Mouse (Mus musculus): Measurements from ENCODE around the gene Zfp36l2. TPM values are rescaled to one million over a fixed set of nuclear protein-coding genes. Genes with fewer than 3 reads are reported as not detected.

The Zfp36l2 gene
- polyA plus RNA-seq, 1 experiment = 45.9 TPM

GRCm38 (mm10) chr17:84141691-84142090, 46.1 kb downstream of the Zfp36l2 start:
- no peaks in the 10 kb centered on the region for H3K79me2 ChIP-seq (ENCODE audit: control insufficient read depth, insufficient read depth)
- H3K4me2 ChIP-seq (ENCODE audit: low read depth) = no peak overlapping the region

DNA sequence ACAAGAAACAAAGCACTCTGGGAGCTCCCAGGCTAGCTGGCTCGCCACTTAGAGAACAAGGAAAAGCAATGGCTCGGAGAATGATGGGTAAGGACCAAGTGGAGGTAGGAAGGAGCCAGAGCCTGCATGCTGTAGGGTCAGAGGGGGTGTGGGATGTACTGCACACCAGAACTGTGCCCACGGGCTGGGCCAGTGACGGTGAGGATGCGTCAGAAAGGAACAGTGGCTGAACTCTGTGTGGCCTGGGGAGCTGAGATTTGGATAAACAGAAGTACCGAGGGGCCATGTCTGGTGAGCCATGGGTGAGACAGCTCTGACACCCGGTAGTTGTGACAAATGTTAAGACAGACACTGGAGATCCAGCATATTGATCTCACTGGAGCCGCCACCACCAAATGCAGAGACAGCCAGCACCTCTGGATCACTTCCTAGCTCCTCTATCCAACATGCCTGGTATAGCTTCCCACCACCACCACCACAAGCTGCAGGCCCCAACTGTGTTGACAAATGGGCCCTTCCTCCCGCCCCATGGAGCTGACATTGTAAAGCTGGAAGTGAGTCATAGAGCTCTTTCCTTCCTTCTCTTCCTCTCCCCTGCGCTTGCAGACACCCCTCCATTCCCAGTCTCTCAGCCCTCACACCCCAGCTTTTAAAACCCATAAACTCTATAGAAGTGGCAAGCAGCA, 46.8 kb downstream of the Zfp36l2 start:
- Histone ChIP-seq H3K79me2 (ENCODE audit: control insufficient read depth, insufficient read depth) (no peaks in the 10 kb centered on the region), H3K4me3 (no peak overlapping the region), H3K4me2 (ENCODE audit: low read depth) (no peak overlapping the region), H3K36me3 (ENCODE audit: control insufficient read depth, insufficient read depth) (no peaks in the 10 kb centered on the region), H3K27me3 (ENCODE audit: control insufficient read depth, insufficient read depth, insufficient read length) (no peaks in the 10 kb centered on the region), H3ac (ENCODE audit: control insufficient read depth, insufficient read length) (no peak overlapping the region)
- TF ChIP-seq TCF3 (IDR thresholded peaks at IDR 0.05; ENCODE audit: insufficient read length, low read depth) = no peak
- no peak for TF ChIP-seq POLR2AphosphoS2 (IDR thresholded peaks at IDR 0.05; ENCODE audit: insufficient read length, low read depth)
- no peak for TF ChIP-seq MYOG (IDR thresholded peaks at IDR 0.05; ENCODE audit: control insufficient read depth in 1 of 3, insufficient read depth in 1 of 3, insufficient read length in 2 of 3, low read depth in 2 of 3)
- no peak for TF ChIP-seq SRF (IDR thresholded peaks at IDR 0.05; ENCODE audit: control insufficient read depth, insufficient read length, low read depth)
- no peak for TF ChIP-seq POLR2A (IDR thresholded peaks at IDR 0.05; ENCODE audit: insufficient read length, low read depth)
- TF ChIP-seq E2F4 (IDR thresholded peaks at IDR 0.05; ENCODE audit: insufficient read depth) = no peak
- TF ChIP-seq TCF12 (IDR thresholded peaks at IDR 0.05; ENCODE audit: insufficient read depth, poor library complexity, severe bottlenecking) = no peak
- TF ChIP-seq CEBPB (IDR thresholded peaks at IDR 0.05; ENCODE audit: insufficient read depth, poor library complexity, severe bottlenecking) = no peak
- TF ChIP-seq REST (IDR thresholded peaks at IDR 0.05; ENCODE audit: insufficient read depth, insufficient read length) = no peak
- no peak for TF ChIP-seq MAX (IDR thresholded peaks at IDR 0.05; ENCODE audit: low read depth)
- no peak for TF ChIP-seq MYOD1 (IDR thresholded peaks at IDR 0.05; ENCODE audit: control insufficient read depth in 1 of 3, insufficient read length in 2 of 3, low read depth in 2 of 3)

More at GRCm38 (mm10) chr17:84141691-84142090, 46.1 kb downstream of the Zfp36l2 start:
- TF ChIP-seq MYOD1 (IDR thresholded peaks at IDR 0.05; ENCODE audit: control insufficient read depth in 1 of 3, insufficient read length in 2 of 3, low read depth in 2 of 3) (no peak), POLR2A (IDR thresholded peaks at IDR 0.05; ENCODE audit: insufficient read length, low read depth) (no peak), POLR2AphosphoS2 (IDR thresholded peaks at IDR 0.05; ENCODE audit: insufficient read length, low read depth) (no peak), TCF3 (IDR thresholded peaks at IDR 0.05; ENCODE audit: insufficient read length, low read depth) (no peak)
- Histone ChIP-seq H3K36me3 (ENCODE audit: control insufficient read depth, insufficient read depth) (no peaks in the 10 kb centered on the region), H3K4me3 (no peak overlapping the region), H3ac (ENCODE audit: control insufficient read depth, insufficient read length) (no peak overlapping the region), H3K27me3 (ENCODE audit: control insufficient read depth, insufficient read depth, insufficient read length) (no peaks in the 10 kb centered on the region)

DNA sequence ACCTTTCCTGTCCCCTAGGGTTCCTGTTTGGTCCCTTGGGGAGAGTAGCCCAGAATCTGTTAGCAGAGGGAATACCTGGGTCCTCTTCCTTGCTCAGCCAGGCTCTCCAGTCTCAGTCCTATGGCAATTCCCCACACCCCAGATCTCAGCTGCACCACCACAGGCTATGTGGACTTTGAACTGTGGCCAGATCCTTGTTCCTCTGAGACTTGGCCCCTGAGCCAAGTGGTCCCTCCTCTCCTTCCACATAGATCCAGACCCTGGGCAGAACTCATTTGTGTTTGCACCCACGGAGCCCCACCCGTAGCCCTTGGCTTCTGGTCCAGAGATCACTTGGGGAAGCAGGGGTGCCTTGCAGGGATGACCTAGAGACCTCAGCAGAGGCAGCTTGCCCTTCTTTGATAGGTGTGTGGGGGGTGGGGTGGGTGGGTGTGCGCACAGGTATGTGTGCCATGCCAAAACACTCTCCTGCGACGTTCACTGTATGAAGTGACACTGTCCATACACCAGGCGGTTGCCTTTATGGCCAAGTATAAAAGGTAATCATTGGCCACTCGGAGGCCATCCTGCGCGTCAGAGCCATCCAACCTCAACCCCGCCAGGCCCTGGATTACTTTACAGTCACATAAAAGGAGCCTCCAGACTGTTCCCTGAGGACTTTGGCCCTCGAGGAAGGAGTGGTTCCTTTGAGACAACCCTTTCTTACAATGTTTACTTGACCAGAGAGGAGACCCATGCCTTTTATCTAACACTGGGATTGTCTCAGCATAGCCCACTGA, 50.2 kb downstream of the Zfp36l2 start:
- Histone ChIP-seq H3K4me3 (no peak overlapping the region), H3K36me3 (ENCODE audit: control insufficient read depth, insufficient read depth) (no peaks in the 10 kb centered on the region), H3K27me3 (ENCODE audit: control insufficient read depth, insufficient read depth, insufficient read length) (no peaks in the 10 kb centered on the region), H3K4me2 (ENCODE audit: low read depth) (no peak overlapping the region), H3K79me2 (ENCODE audit: control insufficient read depth, insufficient read depth) (no peaks in the 10 kb centered on the region), H3ac (ENCODE audit: control insufficient read depth, insufficient read length) (no peak overlapping the region)
- TF ChIP-seq POLR2AphosphoS2 (IDR thresholded peaks at IDR 0.05; ENCODE audit: insufficient read length, low read depth) = no peak
- TF ChIP-seq TCF3 (IDR thresholded peaks at IDR 0.05; ENCODE audit: insufficient read length, low read depth) = no peak
- TF ChIP-seq TCF12 (IDR thresholded peaks at IDR 0.05; ENCODE audit: insufficient read depth, poor library complexity, severe bottlenecking) = no peak
- no peak for TF ChIP-seq USF1 (IDR thresholded peaks at IDR 0.05; ENCODE audit: low read depth)
- TF ChIP-seq MYOD1 (IDR thresholded peaks at IDR 0.05; ENCODE audit: control insufficient read depth in 1 of 3, insufficient read length in 2 of 3, low read depth in 2 of 3) = no peak
- TF ChIP-seq MYOG (IDR thresholded peaks at IDR 0.05; ENCODE audit: control insufficient read depth in 1 of 3, insufficient read depth in 1 of 3, insufficient read length in 2 of 3, low read depth in 2 of 3) = no peak
- TF ChIP-seq E2F4 (IDR thresholded peaks at IDR 0.05; ENCODE audit: insufficient read depth) = no peak
- no peak for TF ChIP-seq POLR2A (IDR thresholded peaks at IDR 0.05; ENCODE audit: insufficient read length, low read depth)
- no peak for TF ChIP-seq CEBPB (IDR thresholded peaks at IDR 0.05; ENCODE audit: insufficient read depth, poor library complexity, severe bottlenecking)
- no peak for TF ChIP-seq REST (IDR thresholded peaks at IDR 0.05; ENCODE audit: insufficient read depth, insufficient read length)
- no peak for TF ChIP-seq SRF (IDR thresholded peaks at IDR 0.05; ENCODE audit: control insufficient read depth, insufficient read length, low read depth)

DNA sequence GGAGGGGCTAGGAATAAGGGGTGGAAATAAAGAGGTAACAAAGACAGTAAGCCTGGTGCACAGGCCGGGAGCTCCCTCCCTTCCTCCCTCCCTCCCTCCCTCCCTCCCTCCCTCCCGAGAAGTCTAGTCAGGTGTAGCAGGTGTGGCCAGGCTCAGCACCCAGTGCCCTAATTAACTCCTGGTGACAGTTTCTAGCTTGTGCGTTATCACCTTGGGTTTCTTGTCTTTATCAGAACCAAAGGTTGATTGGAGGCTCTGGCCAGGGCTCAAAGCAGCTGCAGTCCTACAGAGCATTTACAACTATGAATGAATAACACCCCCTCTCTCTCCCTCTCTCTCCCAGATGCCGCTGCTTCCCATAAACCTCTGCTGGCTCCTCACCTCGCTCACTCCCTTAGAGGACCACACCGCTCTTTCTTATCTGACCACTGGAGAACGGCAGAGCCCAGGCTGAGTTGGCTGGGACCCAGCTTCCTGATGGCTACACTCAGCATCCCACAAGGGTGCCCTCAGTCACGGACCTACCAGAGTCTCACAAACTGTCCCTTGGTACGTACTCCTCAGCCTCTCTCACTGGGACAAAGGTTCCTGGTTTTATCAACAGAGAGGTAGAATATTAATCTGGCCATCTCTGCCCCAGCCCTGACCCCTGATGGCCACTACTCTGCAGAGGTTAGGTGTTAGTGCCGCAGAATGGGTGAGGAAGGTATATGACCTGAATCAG, 50.9 kb downstream of the Zfp36l2 start:
- Histone ChIP-seq H3K36me3 (ENCODE audit: control insufficient read depth, insufficient read depth) (no peaks in the 10 kb centered on the region), H3K4me3 (no peak overlapping the region), H3K27me3 (ENCODE audit: control insufficient read depth, insufficient read depth, insufficient read length) (no peaks in the 10 kb centered on the region), H3ac (ENCODE audit: control insufficient read depth, insufficient read length) (no peak overlapping the region), H3K79me2 (ENCODE audit: control insufficient read depth, insufficient read depth) (no peaks in the 10 kb centered on the region), H3K4me2 (ENCODE audit: low read depth) (no peak overlapping the region)
- TF ChIP-seq POLR2AphosphoS2 (IDR thresholded peaks at IDR 0.05; ENCODE audit: insufficient read length, low read depth) (no peak), REST (IDR thresholded peaks at IDR 0.05; ENCODE audit: insufficient read depth, insufficient read length) (no peak), TCF3 (IDR thresholded peaks at IDR 0.05; ENCODE audit: insufficient read length, low read depth) (no peak), USF1 (IDR thresholded peaks at IDR 0.05; ENCODE audit: low read depth) (no peak), CEBPB (IDR thresholded peaks at IDR 0.05; ENCODE audit: insufficient read depth, poor library complexity, severe bottlenecking) (no peak), SRF (IDR thresholded peaks at IDR 0.05; ENCODE audit: control insufficient read depth, insufficient read length, low read depth) (no peak), MAX (IDR thresholded peaks at IDR 0.05; ENCODE audit: low read depth) (no peak), TCF12 (IDR thresholded peaks at IDR 0.05; ENCODE audit: insufficient read depth, poor library complexity, severe bottlenecking) (no peak), POLR2A (IDR thresholded peaks at IDR 0.05; ENCODE audit: insufficient read length, low read depth) (no peak), E2F4 (IDR thresholded peaks at IDR 0.05; ENCODE audit: insufficient read depth) (no peak), MYOD1 (IDR thresholded peaks at IDR 0.05; ENCODE audit: control insufficient read depth in 1 of 3, insufficient read length in 2 of 3, low read depth in 2 of 3) (no peak), MYOG (IDR thresholded peaks at IDR 0.05; ENCODE audit: control insufficient read depth in 1 of 3, insufficient read depth in 1 of 3, insufficient read length in 2 of 3, low read depth in 2 of 3) (no peak)

All from myocyte (in vitro differentiated cells).